Mouse (Mus musculus): ENCODE data around the gene Gm5294. TPM values are rescaled to one million over a fixed set of nuclear protein-coding genes. Genes with fewer than 3 reads are reported as not detected.
A peak's percentile ranks its signal among the peaks of the same experiment; 100 is the strongest.

Gene Gm5294
- polyA plus RNA-seq (2016; fragmentation: Nextera tagmentation; extraction: Ambion mirVana): not detected in 2 replicates

GRCm38 (mm10) chr5:138819780-138820179, at the start of gene Gm5294:
Gene Gm5294, plus strand, starts transcription at chr5:138820080.
- peaks cover 4% of the 10 kb centered on the region; the same call in 1 of the 2 replicates for H3K9me3 ChIP-seq
- WGBS: 3% methylated on average over 21 of the region's 21 CpGs
- no peak within 1 kb of the TSS for H3K9ac ChIP-seq (replicated peaks)
- no peak for ATAC-seq (ENCODE audit: low FRiP score, low read depth)
- peaks cover 7% of the 10 kb centered on the region for H3K4me1 ChIP-seq
- peak within 1 kb of the TSS; percentile 23 for H3K4me3 ChIP-seq
- peaks cover 70% of the 10 kb centered on the region for H3K27me3 ChIP-seq
- no peak within 1 kb of the TSS for H3K27ac ChIP-seq (replicated peaks)
- H3K4me2 ChIP-seq (replicated peaks): peak within 1 kb of the TSS; percentile 44
- H3K36me3 ChIP-seq: no peaks in the 10 kb centered on the region

DNA sequence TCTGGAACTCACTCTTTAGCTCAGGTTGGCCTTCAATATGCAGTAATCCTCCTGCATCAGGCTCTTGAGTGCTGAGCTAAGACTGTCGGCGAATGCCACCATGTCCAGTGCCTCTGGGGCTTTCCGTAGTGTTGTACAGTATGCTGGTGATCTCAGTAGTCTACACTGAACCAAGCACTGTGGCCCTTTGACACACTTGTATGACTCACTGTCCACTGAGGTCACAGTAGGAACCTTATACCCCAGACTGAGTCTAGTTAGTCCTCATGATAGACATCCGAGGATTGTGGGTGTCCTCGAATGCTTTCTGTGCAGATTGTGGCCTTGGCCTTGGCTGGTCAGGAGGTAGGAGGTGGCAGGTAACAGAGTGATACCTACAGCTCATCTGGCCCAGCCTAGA, 44.8 kb upstream of the Gm5294 start:
- Histone ChIP-seq H3K36me3 (no peaks in the 10 kb centered on the region; the same call in none of the 2 replicates), H3K9ac (replicated peaks) (no peak overlapping the region), H3K9me3 (no peaks in the 10 kb centered on the region), H3K27ac (replicated peaks) (no peak overlapping the region), H3K4me3 (no peak overlapping the region), H3K4me1 (peaks cover 12% of the 10 kb centered on the region), H3K27me3 (no peaks in the 10 kb centered on the region), H3K4me2 (replicated peaks) (no peak overlapping the region)
- ATAC-seq (ENCODE audit: low FRiP score, low read depth): no peak
- 89% methylated on average over 5 of the region's 5 CpGs for WGBS

DNA sequence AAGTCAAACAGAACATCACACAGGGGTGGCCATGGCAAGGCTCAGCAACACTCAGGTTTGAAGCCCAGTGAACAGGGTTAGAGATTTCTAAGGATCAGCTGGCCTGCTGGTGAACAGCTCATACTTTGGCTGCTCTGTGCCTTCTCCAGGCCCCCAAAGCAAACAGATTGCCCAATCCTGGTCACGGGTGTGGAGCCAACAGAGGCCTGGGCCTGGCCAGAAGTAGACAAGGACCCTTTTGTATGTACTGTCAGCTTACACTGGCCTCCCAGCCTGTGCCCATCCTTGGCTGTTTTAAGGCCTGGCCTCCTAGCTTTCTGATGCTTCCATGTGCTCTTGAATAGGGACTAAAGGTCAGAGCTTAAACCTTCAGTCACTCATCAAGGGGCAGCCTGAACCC, 43.5 kb upstream of the Gm5294 start:
- WGBS: 73% methylated on average over 1 of the region's 1 CpGs
- Histone ChIP-seq H3K27ac (replicated peaks) (no peak overlapping the region), H3K9ac (replicated peaks) (no peak overlapping the region), H3K4me1 (peaks cover 12% of the 10 kb centered on the region), H3K4me3 (no peak overlapping the region), H3K36me3 (no peaks in the 10 kb centered on the region; the same call in none of the 2 replicates), H3K27me3 (no peaks in the 10 kb centered on the region), H3K4me2 (replicated peaks) (no peak overlapping the region), H3K9me3 (no peaks in the 10 kb centered on the region)
- no peak for ATAC-seq (ENCODE audit: low FRiP score, low read depth)

GRCm38 (mm10) chr5:138778731-138779463, 41.0 kb upstream of the Gm5294 start:
- 0 out of 2 replicates have a peak overlapping the region, but pooled peaks have one; percentile 4 for H3K4me2 ChIP-seq (replicated peaks)
- no peak overlapping the region for H3K4me3 ChIP-seq
- H3K4me1 ChIP-seq: peaks cover 16% of the 10 kb centered on the region
- H3K9me3 ChIP-seq: no peaks in the 10 kb centered on the region
- WGBS: 43% methylated on average over 9 of the region's 9 CpGs
- peak overlapping the region; percentile 72 for H3K27ac ChIP-seq (replicated peaks)
- peak; percentile 60 for ATAC-seq (ENCODE audit: low FRiP score, low read depth)
- no peaks in the 10 kb centered on the region for H3K27me3 ChIP-seq
- no peak overlapping the region for H3K9ac ChIP-seq (replicated peaks)
- peaks cover 1% of the 10 kb centered on the region for H3K36me3 ChIP-seq

- H3K9me3 ChIP-seq: no peaks in the 10 kb centered on the region
- no peak overlapping the region for H3K4me3 ChIP-seq
- H3K4me1 ChIP-seq: peaks cover 16% of the 10 kb centered on the region
- H3K27ac ChIP-seq (replicated peaks): no peak overlapping the region
- no peak for ATAC-seq (ENCODE audit: low FRiP score, low read depth)
- no peak overlapping the region for H3K9ac ChIP-seq (replicated peaks)
- 76% methylated on average over 3 of the region's 3 CpGs for WGBS
- peaks cover 8% of the 10 kb centered on the region for H3K36me3 ChIP-seq
- H3K4me2 ChIP-seq (replicated peaks): no peak overlapping the region
- H3K27me3 ChIP-seq: no peaks in the 10 kb centered on the region
These were observed 40.2 kb upstream of the Gm5294 start for GRCm38 (mm10) chr5:138779655-138780054.

DNA sequence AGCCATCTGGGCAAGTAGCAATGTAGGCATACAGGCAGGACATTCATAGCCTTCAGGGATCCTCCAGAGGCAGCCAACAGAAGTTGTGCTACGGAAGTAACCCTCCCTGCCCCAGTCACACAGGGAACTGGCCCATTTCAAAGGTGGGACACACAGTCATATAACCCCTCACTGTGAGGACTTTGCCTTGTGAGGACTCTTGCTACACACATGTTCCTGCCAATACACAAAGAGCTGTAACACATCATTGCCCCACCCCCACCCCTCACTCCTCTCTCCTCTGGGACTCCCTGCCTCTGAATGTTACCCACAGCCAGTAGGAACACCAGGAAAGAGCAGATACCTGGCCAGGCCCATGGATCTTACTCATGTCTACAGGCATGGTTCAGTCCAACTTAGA, 37.2 kb upstream of the Gm5294 start:
- no peak overlapping the region for H3K4me2 ChIP-seq (replicated peaks)
- H3K9me3 ChIP-seq: no peaks in the 10 kb centered on the region
- 0 out of 2 replicates have a peak, but pooled peaks cover 8% of the 10 kb centered on the region for H3K36me3 ChIP-seq
- H3K4me1 ChIP-seq: peaks cover 16% of the 10 kb centered on the region
- H3K4me3 ChIP-seq: no peak overlapping the region
- no peak overlapping the region for H3K9ac ChIP-seq (replicated peaks)
- H3K27ac ChIP-seq (replicated peaks): no peak overlapping the region
- no peak for ATAC-seq (ENCODE audit: low FRiP score, low read depth)
- WGBS: 90% methylated on average over 1 of the region's 1 CpGs
- no peaks in the 10 kb centered on the region for H3K27me3 ChIP-seq

DNA sequence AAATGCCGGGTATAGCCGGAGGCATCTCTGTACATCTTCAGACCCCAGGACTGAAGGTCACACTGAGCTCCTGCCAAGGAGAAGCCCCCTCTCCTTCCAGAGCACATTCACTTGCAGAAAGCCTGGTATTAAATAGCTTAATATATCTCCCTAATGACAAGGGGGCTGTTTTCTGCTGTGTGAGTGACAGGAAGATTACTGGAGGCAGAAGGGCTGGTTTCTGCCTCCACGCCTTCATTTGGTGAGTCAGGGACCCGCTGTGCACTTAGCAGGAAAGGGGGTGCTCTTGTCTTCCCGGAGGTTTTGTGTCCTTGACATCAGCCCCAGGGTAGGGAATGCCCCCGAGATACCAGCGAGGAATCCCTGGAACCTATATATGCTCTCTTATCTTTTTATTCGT, 36.7 kb upstream of the Gm5294 start:
- Histone ChIP-seq H3K4me1 (peaks cover 16% of the 10 kb centered on the region), H3K36me3 (0 out of 2 replicates have a peak, but pooled peaks cover 8% of the 10 kb centered on the region), H3K4me3 (no peak overlapping the region), H3K27ac (replicated peaks) (no peak overlapping the region), H3K4me2 (replicated peaks) (no peak overlapping the region), H3K9me3 (no peaks in the 10 kb centered on the region), H3K27me3 (no peaks in the 10 kb centered on the region), H3K9ac (replicated peaks) (no peak overlapping the region)
- WGBS: 86% methylated on average over 8 of the region's 8 CpGs
- no peak for ATAC-seq (ENCODE audit: low FRiP score, low read depth)

GRCm38 (mm10) chr5:138785986-138786515, 33.8 kb upstream of the Gm5294 start:
- WGBS: 93% methylated on average over 3 of the region's 3 CpGs
- Histone ChIP-seq H3K4me2 (replicated peaks) (no peak overlapping the region), H3K36me3 (0 out of 2 replicates have a peak, but pooled peaks cover 8% of the 10 kb centered on the region), H3K27me3 (no peaks in the 10 kb centered on the region), H3K9me3 (no peaks in the 10 kb centered on the region), H3K4me1 (peaks cover 8% of the 10 kb centered on the region; the same call in 1 of the 2 replicates), H3K9ac (replicated peaks) (no peak overlapping the region), H3K27ac (replicated peaks) (no peak overlapping the region), H3K4me3 (no peak overlapping the region)
- ATAC-seq (ENCODE audit: low FRiP score, low read depth): no peak

GRCm38 (mm10) chr5:138787648-138788047, 32.2 kb upstream of the Gm5294 start:
- Histone ChIP-seq H3K4me1 (peaks cover 8% of the 10 kb centered on the region; the same call in 1 of the 2 replicates), H3K27ac (replicated peaks) (no peak overlapping the region), H3K27me3 (no peaks in the 10 kb centered on the region), H3K36me3 (peaks cover 23% of the 10 kb centered on the region; the same call in 1 of the 2 replicates), H3K4me3 (no peak overlapping the region), H3K9ac (replicated peaks) (no peak overlapping the region), H3K4me2 (replicated peaks) (no peak overlapping the region), H3K9me3 (no peaks in the 10 kb centered on the region)
- WGBS: 89% methylated on average over 7 of the region's 7 CpGs
- no peak for ATAC-seq (ENCODE audit: low FRiP score, low read depth)

DNA sequence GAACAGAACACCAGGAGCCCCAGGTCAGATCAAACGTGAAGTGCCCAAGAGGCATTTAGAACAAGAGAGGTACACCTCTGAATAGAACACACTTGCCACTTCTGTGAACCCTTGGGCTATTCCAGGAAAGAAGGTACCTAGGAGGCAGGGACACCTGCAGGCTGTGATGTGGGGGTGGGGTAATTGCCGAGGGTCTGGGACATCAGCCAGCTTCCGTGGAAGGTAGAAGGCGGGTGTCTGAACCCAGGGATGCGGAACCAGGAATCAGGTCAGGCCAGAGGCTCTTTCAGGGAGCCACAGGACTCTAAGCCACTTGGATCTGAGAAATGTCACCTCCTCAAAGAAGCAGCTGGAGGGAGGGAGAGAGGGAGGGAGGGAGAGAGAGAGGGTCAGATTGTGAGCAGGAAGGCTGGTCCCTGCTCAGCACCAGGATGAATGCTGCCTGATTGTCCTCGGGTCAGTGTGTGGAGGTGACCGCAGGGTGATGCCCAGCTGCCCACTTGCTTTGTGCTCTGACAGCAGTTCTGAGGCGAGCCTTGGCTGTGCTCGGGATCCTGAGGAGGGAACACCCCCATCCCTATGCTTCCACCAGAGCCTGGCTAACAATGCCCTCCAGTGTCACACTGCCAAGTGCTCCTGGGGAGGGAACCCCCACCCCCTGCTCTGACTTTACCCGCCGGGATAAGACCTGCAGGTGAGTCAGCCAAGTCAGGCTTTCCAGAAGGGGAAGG, 31.2 kb upstream of the Gm5294 start:
- Histone ChIP-seq H3K9me3 (no peaks in the 10 kb centered on the region), H3K27me3 (no peaks in the 10 kb centered on the region), H3K4me3 (no peak overlapping the region), H3K9ac (replicated peaks) (no peak overlapping the region), H3K4me2 (replicated peaks) (no peak overlapping the region), H3K4me1 (peaks cover 4% of the 10 kb centered on the region; the same call in 1 of the 2 replicates), H3K36me3 (peaks cover 33% of the 10 kb centered on the region), H3K27ac (replicated peaks) (no peak overlapping the region)
- ATAC-seq (ENCODE audit: low FRiP score, low read depth): no peak
- 55% methylated on average over 11 of the region's 11 CpGs for WGBS

GRCm38 (mm10) chr5:138790954-138791480, 28.9 kb upstream of the Gm5294 start:
- Histone ChIP-seq H3K27ac (replicated peaks) (no peak overlapping the region), H3K9ac (replicated peaks) (no peak overlapping the region), H3K27me3 (no peaks in the 10 kb centered on the region), H3K9me3 (no peaks in the 10 kb centered on the region), H3K4me2 (replicated peaks) (no peak overlapping the region), H3K4me1 (peaks cover 4% of the 10 kb centered on the region; the same call in 1 of the 2 replicates), H3K36me3 (peaks cover 40% of the 10 kb centered on the region), H3K4me3 (no peak overlapping the region)
- 88% methylated on average over 11 of the region's 11 CpGs for WGBS
- ATAC-seq (ENCODE audit: low FRiP score, low read depth): no peak

Measured in midbrain, embryonic 12.5 days (tissue).